Mouse (Mus musculus) lung, postnatal 4 days (tissue): ENCODE data around the gene Pde3a.

Source experiments
- DNase-seq, 2 experiments: peaks; one replicate each; pipeline ENCODE4 v3.0.0; 2021

The Pde3a gene

GRCm38 (mm10) chr6:141328071-141328470 is 79.0 kb downstream of the Pde3a start:
- no peak for DNase-seq

- DNase-seq: no peak
These were observed 82.4 kb downstream of the Pde3a start for GRCm38 (mm10) chr6:141331464-141331863.

GRCm38 (mm10) chr6:141332613-141333165 is 83.6 kb downstream of the Pde3a start:
- no peak for DNase-seq

GRCm38 (mm10) chr6:141333245-141333644 is 84.2 kb downstream of the Pde3a start:
- peak; percentile 47 to 66 for DNase-seq

GRCm38 (mm10) chr6:141335878-141336277 is 86.8 kb downstream of the Pde3a start:
- DNase-seq: no peak

GRCm38 (mm10) chr6:141336438-141336837 is 87.4 kb downstream of the Pde3a start:
- DNase-seq: no peak

GRCm38 (mm10) chr6:141337673-141338072 is 88.6 kb downstream of the Pde3a start:
- peak in 1 of 2 experiments; percentile 30 for DNase-seq

GRCm38 (mm10) chr6:141341385-141341784 is 92.3 kb downstream of the Pde3a start:
- no peak for DNase-seq

- DNase-seq: no peak
These were observed 98.8 kb downstream of the Pde3a start for GRCm38 (mm10) chr6:141347870-141348269.

- peak; percentile 19 to 45 for DNase-seq
These were observed 99.5 kb downstream of the Pde3a start for GRCm38 (mm10) chr6:141348542-141348941.

- no peak for DNase-seq
These were observed 101.2 kb downstream of the Pde3a start for GRCm38 (mm10) chr6:141350261-141350660.

- peak; percentile 18 to 32 for DNase-seq
These were observed 103.2 kb downstream of the Pde3a start for GRCm38 (mm10) chr6:141352277-141352676.

- DNase-seq: no peak
These were observed 114.6 kb downstream of the Pde3a start for GRCm38 (mm10) chr6:141363664-141364063.

- no peak for DNase-seq
These were observed 118.0 kb downstream of the Pde3a start for GRCm38 (mm10) chr6:141367037-141367436.

GRCm38 (mm10) chr6:141372697-141373096 is 123.6 kb downstream of the Pde3a start:
- no peak for DNase-seq

GRCm38 (mm10) chr6:141374469-141375057 is 125.5 kb downstream of the Pde3a start:
- DNase-seq: no peak

- no peak for DNase-seq
These were observed 126.1 kb downstream of the Pde3a start for GRCm38 (mm10) chr6:141375155-141375554.

- no peak for DNase-seq
These were observed 131.9 kb downstream of the Pde3a start for GRCm38 (mm10) chr6:141380927-141381326.

GRCm38 (mm10) chr6:141381473-141381872 is 132.4 kb downstream of the Pde3a start:
- peak in 1 of 2 experiments; percentile 24 for DNase-seq

- DNase-seq: no peak
These were observed 132.9 kb downstream of the Pde3a start for GRCm38 (mm10) chr6:141381881-141382370.

- no peak for DNase-seq
These were observed 139.0 kb downstream of the Pde3a start for GRCm38 (mm10) chr6:141388104-141388503.

- DNase-seq: no peak
These were observed 146.9 kb downstream of the Pde3a start for GRCm38 (mm10) chr6:141395926-141396325.

- no peak for DNase-seq
These were observed 150.3 kb downstream of the Pde3a start for GRCm38 (mm10) chr6:141399411-141399810.

- DNase-seq: no peak
These were observed 154.9 kb downstream of the Pde3a start for GRCm38 (mm10) chr6:141403943-141404342.

GRCm38 (mm10) chr6:141404649-141405048 is 155.6 kb downstream of the Pde3a start:
- DNase-seq: no peak
